Mouse (Mus musculus) left cerebral cortex, postnatal 4 days (tissue): Measurements from ENCODE around the gene Ubash3b. TPM values are rescaled to one million over a fixed set of nuclear protein-coding genes. Genes with fewer than 3 reads are reported as not detected.

Experiments
- DNase-seq: peaks from one replicate; pipeline ENCODE4 v3.0.0-alpha.2; 2022
- intact Hi-C: fragments of 180-260 bp; cut with DNase I; formaldehyde crosslinking; loops from one replicate; pipeline ENCODE4 v1.15.1; 2025
- total RNA-seq, 2 experiments: library from RNA; stranded (reverse); gene quantifications; 2 replicates each; pipeline ENCODE4 v1.2.3; 2021

The Ubash3b gene
- total RNA-seq, 2 experiments from 2014 or later, result 24.9 to 29.0 TPM

DNA sequence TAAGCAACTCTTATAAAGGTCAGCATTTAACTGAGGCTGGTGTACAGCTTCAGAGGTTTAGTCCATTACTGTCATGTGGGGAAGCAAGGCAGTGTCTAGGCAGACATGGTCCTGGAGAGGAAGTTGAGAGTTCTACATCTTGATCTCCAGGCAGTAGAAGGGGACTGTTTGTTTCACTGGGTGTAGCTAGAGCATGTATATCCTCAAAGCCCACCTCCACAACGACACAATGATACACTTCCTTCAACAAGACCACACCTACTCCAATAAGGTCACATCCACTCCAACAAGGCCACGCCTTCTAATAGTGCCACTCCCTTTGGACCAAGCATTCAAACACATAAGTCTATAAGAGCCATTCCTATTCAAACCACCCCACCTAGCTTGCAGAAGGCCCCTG lies 7.2 kb upstream of the Ubash3b start:
- intact Hi-C loops, result no loop called here
- DNase-seq, result no peak

DNA sequence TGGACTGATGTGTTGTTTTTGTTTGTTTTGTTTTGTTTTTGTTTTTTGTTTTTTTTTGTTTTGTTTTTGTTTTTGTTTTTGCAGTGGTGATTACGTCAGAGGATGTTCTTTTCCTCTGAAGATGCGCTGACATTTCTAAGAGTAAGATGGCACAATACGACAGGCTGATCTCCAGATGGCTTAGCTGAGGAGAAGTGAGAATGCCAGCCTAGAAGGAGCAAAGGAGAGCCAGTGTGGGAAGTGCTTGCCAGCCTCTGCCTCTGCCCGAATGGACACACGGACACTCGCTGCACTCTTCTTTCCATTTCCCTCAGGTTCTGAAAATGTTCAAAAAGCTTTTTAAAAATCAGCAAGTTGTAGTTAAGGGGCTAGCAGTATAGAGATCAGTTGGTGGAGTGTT lies 6.7 kb upstream of the Ubash3b start:
- intact Hi-C loops, result no loop called here
- DNase-seq, result no peak

DNA sequence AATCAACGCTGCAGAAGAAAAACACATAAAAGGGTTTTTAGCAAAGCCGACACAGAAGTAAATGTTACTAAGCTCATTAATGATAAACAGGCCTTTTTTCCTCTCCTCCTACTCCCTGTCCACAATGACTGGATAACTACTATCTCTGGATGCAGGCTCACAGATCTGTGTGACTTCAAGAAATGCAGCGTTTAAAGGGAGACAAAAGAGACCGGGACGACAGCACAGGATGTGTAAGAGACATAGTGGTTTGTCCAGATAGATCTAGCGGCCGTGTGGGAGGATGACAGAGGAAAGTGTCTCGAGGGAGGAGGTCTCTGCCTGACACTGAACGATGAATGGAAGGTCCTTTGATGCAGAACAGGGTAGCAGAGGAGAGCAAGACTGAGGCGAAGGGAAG lies 5.4 kb upstream of the Ubash3b start:
- intact Hi-C loops, result no loop called here

GRCm38 (mm10) chr9:41162363-41162762 lies 866 bp upstream of the Ubash3b start:
- intact Hi-C loops, result no loop called here
- no peak for DNase-seq

More for the DNA sequence above, 5.4 kb upstream of the Ubash3b start:
- no peak for DNase-seq

GRCm38 (mm10) chr9:41160536-41161176 lies 841 bp downstream of the Ubash3b start:
- intact Hi-C loops, result no loop called here

DNA sequence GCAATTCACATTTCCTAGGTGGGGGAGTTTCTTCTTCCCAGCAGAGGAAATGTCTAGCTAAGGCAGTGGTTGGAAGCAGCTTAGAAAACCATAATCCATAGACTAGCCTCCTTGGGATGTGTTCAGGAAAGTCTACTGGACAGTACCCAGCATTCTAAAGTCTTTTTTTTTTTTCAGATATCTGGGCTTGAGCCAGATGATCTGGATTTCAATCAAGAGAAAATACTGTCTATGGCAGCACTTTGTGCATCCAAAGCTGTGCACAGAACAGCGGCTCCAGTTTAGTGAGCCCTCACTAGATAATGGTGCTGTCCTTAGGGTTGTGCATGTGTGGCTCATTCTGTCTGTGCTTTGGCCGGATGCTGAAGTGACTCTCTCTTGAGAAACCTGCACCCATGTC lies 2.3 kb downstream of the Ubash3b start:
- DNase-seq, result no peak
- intact Hi-C loops, result loop anchor here (10.0 kb wide), 1 partner anchor 114 kb away; no protein-coding TSS in a partner anchor

More at GRCm38 (mm10) chr9:41160536-41161176, 841 bp downstream of the Ubash3b start:
- no peak for DNase-seq

DNA sequence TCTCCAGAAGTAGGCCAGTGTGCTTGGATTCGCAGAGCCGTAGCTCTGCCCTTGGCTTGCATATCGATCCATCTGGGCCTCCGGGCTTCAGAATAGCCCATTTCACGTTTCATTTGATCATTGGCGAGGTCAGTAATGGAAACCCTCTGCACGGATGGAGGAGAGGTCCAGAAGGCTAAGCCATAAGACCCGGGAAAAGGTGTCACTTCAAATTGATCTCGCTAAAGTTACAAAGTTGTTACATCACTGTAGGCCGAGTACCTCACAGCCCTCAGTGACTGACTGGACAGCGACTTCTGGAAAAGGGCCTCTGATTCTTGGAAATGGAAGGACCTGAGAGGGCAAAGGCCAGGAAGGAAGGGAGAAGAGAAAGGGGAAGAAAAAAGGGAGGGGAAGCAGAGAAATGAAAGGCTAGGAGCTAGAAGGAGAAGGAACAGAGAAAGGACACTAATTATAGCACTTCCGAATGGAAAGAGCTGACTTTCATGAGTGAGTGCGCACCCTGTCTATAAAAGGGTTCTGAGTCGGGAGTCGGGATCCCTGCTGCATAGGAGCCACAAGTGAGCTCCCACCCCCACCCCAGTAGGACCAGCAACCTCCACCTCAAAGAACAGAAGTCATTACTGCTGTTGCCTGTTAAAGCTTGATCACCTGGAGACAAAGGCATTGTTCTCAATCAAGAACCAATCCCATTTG lies 3.5 kb downstream of the Ubash3b start:
- intact Hi-C loops, result loop anchor here (10.0 kb wide), 1 partner anchor 113 kb away; no protein-coding TSS in a partner anchor
- no peak for DNase-seq

- DNase-seq, result peak; percentile 87
- intact Hi-C loops, result loop anchor here (10.0 kb wide), 1 partner anchor 112 kb away; no protein-coding TSS in a partner anchor
Observed at GRCm38 (mm10) chr9:41157020-41157871, 4.3 kb downstream of the Ubash3b start.

- intact Hi-C loops, result loop anchor here (10.0 kb wide), 1 partner anchor 112 kb away; no protein-coding TSS in a partner anchor
- no peak for DNase-seq
Observed at GRCm38 (mm10) chr9:41156720-41157019, 4.8 kb downstream of the Ubash3b start.

DNA sequence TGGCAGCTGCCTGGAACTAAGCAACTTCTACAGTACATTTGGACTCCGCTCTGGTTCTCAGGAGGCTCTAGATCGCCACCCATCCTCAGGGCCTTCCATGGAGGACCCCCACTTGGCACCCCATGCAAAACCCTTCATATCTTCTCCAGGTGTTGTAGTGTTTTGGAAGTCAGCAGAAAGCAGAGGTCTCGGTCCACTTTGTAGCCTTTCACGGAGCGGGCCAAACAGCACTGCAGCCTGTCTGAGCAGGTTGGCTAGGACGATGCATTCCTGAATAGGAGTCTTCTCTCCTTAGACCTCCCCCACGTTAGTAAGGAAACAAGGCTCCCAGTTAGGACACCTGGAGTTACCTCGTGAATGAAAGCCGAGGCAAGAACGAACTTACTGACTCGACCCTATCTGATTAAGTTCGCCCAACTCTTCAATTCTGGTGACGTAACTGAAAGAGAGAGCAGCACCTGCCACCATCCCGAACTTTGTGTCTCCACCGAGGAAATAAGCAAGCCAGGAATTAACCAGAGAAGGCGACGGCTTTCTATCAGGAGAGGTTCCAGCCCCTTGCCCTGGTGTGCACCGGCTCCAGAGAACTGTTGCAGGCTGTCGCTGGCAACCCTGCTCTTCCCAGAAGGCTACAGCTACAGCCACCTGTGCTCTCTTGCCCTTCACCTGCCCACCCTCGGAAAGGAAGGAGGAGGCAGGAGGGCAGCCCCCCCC lies 5.3 kb downstream of the Ubash3b start:
- intact Hi-C loops, result loop anchor here (10.0 kb wide), 1 partner anchor 111 kb away; no protein-coding TSS in a partner anchor

DNA sequence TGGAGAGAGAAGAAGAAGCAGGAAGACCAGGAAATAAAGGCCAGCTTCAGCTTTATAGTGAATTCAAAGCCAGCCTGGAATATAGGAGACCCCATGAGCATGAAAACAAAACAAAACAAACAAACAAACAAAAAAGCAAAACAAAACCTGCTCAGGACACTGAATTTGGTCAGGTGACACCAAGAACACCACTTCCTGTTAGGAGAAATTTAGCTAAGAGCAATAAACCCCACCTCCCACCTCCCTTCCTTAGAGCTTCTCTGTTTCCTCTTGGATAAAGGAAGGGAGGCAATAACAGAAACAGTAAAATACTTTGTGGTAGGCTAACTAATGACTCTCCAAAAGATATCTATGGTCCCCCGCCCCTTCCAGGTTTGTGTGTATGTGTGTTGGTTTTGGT lies 7.5 kb downstream of the Ubash3b start:
- intact Hi-C loops, result loop anchor here (10.0 kb wide), 1 partner anchor 109 kb away; no protein-coding TSS in a partner anchor
- DNase-seq, result no peak

More for the DNA sequence above, 5.3 kb downstream of the Ubash3b start:
- peak; percentile 20 for DNase-seq

- intact Hi-C loops, result loop anchor here (10.0 kb wide), 1 partner anchor 108 kb away; no protein-coding TSS in a partner anchor
- DNase-seq, result no peak
Observed at GRCm38 (mm10) chr9:41153050-41153449, 8.4 kb downstream of the Ubash3b start.

GRCm38 (mm10) chr9:41151491-41151890 lies 10.0 kb downstream of the Ubash3b start:
- DNase-seq, result peak; percentile 71
- intact Hi-C loops, result loop anchor here (10.0 kb wide), 1 partner anchor 107 kb away; no protein-coding TSS in a partner anchor

GRCm38 (mm10) chr9:41149896-41150295 lies 11.6 kb downstream of the Ubash3b start:
- DNase-seq, result peak; percentile 16
- intact Hi-C loops, result loop anchor here (10.0 kb wide), 1 partner anchor 105 kb away; no protein-coding TSS in a partner anchor

DNA sequence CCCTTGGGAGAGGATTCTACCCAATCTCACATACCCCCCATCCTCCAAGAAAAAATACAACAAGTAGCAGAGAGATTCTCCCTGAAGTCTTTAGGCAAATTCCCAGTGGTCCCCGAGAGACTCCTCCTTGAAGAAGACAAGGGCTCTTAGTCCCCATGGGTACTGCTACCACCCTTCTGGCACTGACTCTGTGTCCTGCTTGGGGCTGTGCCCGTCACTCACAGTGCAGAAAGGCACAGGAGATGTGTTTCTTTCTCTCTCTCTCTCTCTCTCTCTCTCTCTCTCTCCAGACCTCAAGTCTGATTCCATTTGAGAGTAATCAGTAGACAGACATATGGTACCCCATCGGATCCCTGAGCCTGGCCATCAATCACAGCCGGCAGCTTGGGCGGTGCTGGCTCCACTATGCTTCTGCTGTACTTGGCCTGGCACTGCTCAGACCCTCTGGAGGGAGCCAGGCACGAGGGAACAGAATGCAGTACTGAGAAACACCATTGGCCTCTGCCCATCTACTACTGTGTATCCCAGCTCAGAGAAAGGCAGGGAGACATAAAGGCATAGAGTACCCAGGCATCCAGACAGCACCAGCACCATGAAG lies 12.3 kb downstream of the Ubash3b start:
- intact Hi-C loops, result no loop called here
- peak; percentile 89 for DNase-seq

DNA sequence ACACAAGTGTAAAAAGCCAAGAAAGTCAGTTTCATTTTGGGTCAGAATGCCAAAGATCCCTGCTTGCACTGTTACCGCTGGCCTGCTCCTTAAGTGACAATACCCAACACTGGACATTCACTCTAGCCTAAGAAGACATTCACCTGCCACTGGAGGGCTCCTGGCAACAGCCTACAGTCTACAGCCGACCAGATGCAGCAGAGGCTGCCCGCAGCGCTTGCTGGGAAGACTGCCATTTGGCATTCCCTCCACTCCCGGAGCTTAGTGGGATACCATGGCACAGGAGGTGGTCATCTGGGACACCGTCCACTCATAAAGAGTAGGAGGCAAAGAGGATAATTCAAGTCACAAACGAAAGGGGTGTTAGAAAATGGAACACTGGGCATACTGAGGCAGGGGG lies 12.9 kb downstream of the Ubash3b start:
- intact Hi-C loops, result no loop called here
- DNase-seq, result peak; percentile 89

DNA sequence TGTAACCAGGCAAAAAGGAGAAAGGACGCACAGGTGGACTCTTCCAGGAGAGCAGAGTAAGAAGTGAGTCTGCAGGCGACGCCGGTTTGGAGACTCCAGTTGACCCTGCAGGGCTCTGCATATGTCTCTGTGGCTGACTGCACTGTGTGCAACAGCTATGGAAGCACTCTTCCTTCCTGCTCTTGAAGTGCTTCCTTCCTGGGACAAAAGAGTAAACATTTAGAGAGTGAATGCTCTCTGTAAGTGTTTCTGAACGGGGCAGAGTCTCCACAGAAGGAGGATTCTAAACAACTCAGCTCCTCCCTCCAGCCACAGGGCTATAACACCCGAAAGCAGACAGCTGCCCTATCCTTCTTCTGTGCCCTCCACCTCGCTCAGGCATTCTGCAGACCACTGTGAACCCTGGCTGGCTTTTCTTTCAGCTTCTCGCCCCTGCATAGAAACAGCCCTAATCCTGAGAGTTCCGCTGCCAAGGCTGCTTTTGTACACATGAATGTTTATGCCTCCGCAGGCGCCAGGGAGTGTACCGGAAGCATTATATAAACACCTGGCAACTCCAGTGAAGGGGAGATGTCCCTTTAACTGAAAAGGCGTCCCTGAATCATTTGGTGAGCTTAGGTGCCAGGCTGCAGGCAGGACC lies 14.2 kb downstream of the Ubash3b start:
- peak; percentile 29 for DNase-seq
- intact Hi-C loops, result no loop called here

- intact Hi-C loops, result no loop called here
- no peak for DNase-seq
Observed at GRCm38 (mm10) chr9:41143825-41144224, 17.7 kb downstream of the Ubash3b start.

DNA sequence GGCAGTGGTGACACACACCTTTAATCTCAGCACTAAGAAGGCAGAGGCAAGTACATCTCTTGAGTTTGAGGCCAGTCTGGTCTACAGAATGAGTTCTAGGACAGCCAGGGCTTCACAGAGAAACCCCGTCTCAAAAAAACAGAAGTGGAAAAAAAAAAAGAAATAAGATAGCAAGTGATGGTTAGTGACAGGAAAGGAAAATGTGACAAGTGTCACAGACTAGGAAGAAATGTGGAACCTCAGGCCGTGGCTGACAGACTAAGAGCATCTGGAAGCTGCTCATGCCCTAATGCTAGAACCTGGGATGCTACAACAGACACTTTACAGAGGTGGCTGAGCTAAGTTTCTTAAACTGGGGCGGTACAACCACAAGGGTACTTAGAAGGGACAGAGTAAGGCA lies 18.4 kb downstream of the Ubash3b start:
- DNase-seq, result no peak
- intact Hi-C loops, result no loop called here
